Comparison of ENCODE assay signal across 24 mouse cellular contexts in the genomic region with DNA sequence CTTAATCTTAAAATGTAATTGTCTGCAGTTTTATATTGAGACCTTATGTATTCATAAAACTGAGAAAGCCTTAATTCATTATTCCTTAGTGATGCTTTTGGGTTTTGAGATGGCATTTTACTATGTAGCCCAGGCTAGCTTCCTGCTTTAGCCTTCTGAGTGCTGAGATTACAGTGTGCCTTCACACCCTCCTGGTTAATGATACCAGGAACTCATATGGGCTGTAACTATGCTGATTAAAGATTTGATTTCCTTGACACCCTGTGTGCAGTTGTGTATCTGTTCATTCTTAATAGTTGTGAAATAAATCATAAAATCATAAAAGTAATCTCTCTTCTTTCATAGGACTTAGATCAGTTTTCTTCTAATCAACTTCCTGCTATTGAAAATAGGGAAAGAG.
"Had no signal": no experiment of that assay in that cellular context is flagged by ENCODE, and none has a peak within 500 bp of the region (broad histone marks: within the 10 kb centered on the region; RNA-seq: fewer than 3 reads in every experiment).

No protein-coding gene starts in this region.

- H3K4me3 ChIP-seq: gastrocnemius, adult 2 months; heart, embryonic 10.5 days; heart, embryonic 12.5 days; hindbrain, embryonic 10.5 days; hindbrain, embryonic 12.5 days; hindbrain, embryonic 15.5 days; layer of hippocampus, adult 2 months; left cerebral cortex, adult 2 months; limb, embryonic 13.5 days; limb, embryonic 15.5 days had no signal

- H3K27ac ChIP-seq: gastrocnemius, adult 2 months; heart, embryonic 10.5 days; hindbrain, embryonic 10.5 days; hindbrain, embryonic 12.5 days; hindbrain, embryonic 15.5 days; hindbrain, postnatal 0 days; layer of hippocampus, adult 2 months; left cerebral cortex, adult 2 months; limb, embryonic 13.5 days; limb, embryonic 15.5 days; liver, embryonic 14.5 days had no signal

- ATAC-seq: forebrain, embryonic 16.5 days; hindbrain, postnatal 0 days had no signal

- DNase-seq: gastrocnemius, adult 2 months; gastrocnemius, postnatal 10 days; gastrocnemius, postnatal 25 days; heart, adult 18-20 months; heart, postnatal 10 days; heart, postnatal 4 days; kidney, adult 18-20 months; kidney, adult 8-10 months; kidney, postnatal 10 days; kidney, postnatal 25 days; kidney, postnatal 4 days; left cerebral cortex, postnatal 4 days had no signal

- H3K4me1 ChIP-seq: hindbrain, embryonic 10.5 days; hindbrain, embryonic 12.5 days; hindbrain, embryonic 15.5 days; limb, embryonic 13.5 days; limb, embryonic 15.5 days had no signal

- H3K9ac ChIP-seq: heart, embryonic 12.5 days; hindbrain, embryonic 12.5 days; hindbrain, embryonic 15.5 days; limb, embryonic 13.5 days; limb, embryonic 15.5 days; liver, embryonic 14.5 days had no signal

- H3K4me2 ChIP-seq: heart, embryonic 12.5 days; hindbrain, embryonic 12.5 days; hindbrain, embryonic 15.5 days; limb, embryonic 13.5 days; limb, embryonic 15.5 days had no signal

- H3K27me3 ChIP-seq: heart, embryonic 12.5 days; hindbrain, embryonic 12.5 days; hindbrain, embryonic 15.5 days; limb, embryonic 13.5 days; limb, embryonic 15.5 days had no signal

- H3K9me3 ChIP-seq: heart, embryonic 10.5 days; heart, embryonic 12.5 days; hindbrain, embryonic 10.5 days; hindbrain, embryonic 12.5 days; hindbrain, embryonic 15.5 days; limb, embryonic 13.5 days; limb, embryonic 15.5 days had no signal
